Mouse (Mus musculus) megakaryocyte progenitor cell, adult 5-6 weeks (primary cell): Measurements from ENCODE around the gene Gm42878. TPM values are rescaled to one million over a fixed set of nuclear protein-coding genes. Genes with fewer than 3 reads are reported as not detected.
A peak's percentile ranks its signal among the peaks of the same experiment; 100 is the strongest.

Experiments
- ATAC-seq: replicated peaks from 2 replicates; pipeline ENCODE4 v1.8.0; 2016; ENCODE audit warnings: mild to moderate bottlenecking, moderate TSS enrichment, inconsistent platforms; ENCODE audit not compliant: poor library complexity
- total RNA-seq, 2 experiments: library from RNA; stranded (forward) in 1 of 2; stranded (reverse) in 1 of 2; fragments of 157-497, 149-512 nt in 1 of 2; fragments of 200-1000 nt in 1 of 2; gene quantifications; 2 replicates each; pipeline versions ENCODE4 v1.2.3 to v1.2.4; 2015 to 2017

Gm42878 gene
- total RNA-seq, 2 experiments from 2014 or later: 0.08 TPM; not detected in 1

GRCm38 (mm10) chr5:121501424-121501996, 43.8 kb downstream of the Gm42878 start:
- ATAC-seq: peak; percentile 87

GRCm38 (mm10) chr5:121500719-121501118, 44.6 kb downstream of the Gm42878 start:
- ATAC-seq: peak; percentile 68

GRCm38 (mm10) chr5:121493305-121493704, 52.0 kb downstream of the Gm42878 start:
- ATAC-seq: no peak

- ATAC-seq: no peak
Measured at GRCm38 (mm10) chr5:121484801-121485200, 60.5 kb downstream of the Gm42878 start.

- ATAC-seq: peak; percentile 85
Measured at GRCm38 (mm10) chr5:121477680-121478079, 67.6 kb downstream of the Gm42878 start.

GRCm38 (mm10) chr5:121476040-121476439, 69.2 kb downstream of the Gm42878 start:
- ATAC-seq: peak; percentile 87

GRCm38 (mm10) chr5:121474610-121475009, 70.7 kb downstream of the Gm42878 start:
- ATAC-seq: no peak

- no peak for ATAC-seq
Measured at GRCm38 (mm10) chr5:121472411-121472810, 72.9 kb downstream of the Gm42878 start.

- no peak for ATAC-seq
Measured at GRCm38 (mm10) chr5:121469566-121469965, 75.7 kb downstream of the Gm42878 start.

Other genes with a start within 250 kb of the Gm42878 start
- 29.1 and 36.4 TPM in 2 replicates for gene Trafd1, start 159.8 kb downstream of the Gm42878 start, total RNA-seq (2015)
- gene Trafd1, start 159.8 kb downstream of the Gm42878 start, total RNA-seq (2017): 37.5 and 38.5 TPM in 2 replicates
- gene Naa25, start 147.5 kb downstream of the Gm42878 start, total RNA-seq (2015): 35.9 and 39.7 TPM in 2 replicates
- gene Naa25, start 147.5 kb downstream of the Gm42878 start, total RNA-seq (2017): 66.4 and 80.6 TPM in 2 replicates
- gene Tmem116, start 93.6 kb downstream of the Gm42878 start, total RNA-seq (2015): 0.34 TPM in 1 of 2 replicates, not detected in the other
- 0.34 and 0.42 TPM in 2 replicates for gene Tmem116, start 93.6 kb downstream of the Gm42878 start, total RNA-seq (2017)
- 225 and 238 TPM in 2 replicates for gene Erp29, start 93.0 kb downstream of the Gm42878 start, total RNA-seq (2015)
- 1,016 and 1,033 TPM in 2 replicates for gene Erp29, start 93.0 kb downstream of the Gm42878 start, total RNA-seq (2017)
- gene Adam1b, start 42.0 kb downstream of the Gm42878 start, total RNA-seq (2015): 0.05 TPM in 1 of 2 replicates, not detected in the other
- gene Adam1b, start 42.0 kb downstream of the Gm42878 start, total RNA-seq (2017): 0.25 TPM in 1 of 2 replicates, not detected in the other
- gene Adam1a, start within 50 bp of the Gm42878 start, total RNA-seq (2015): 1.5 and 2.0 TPM in 2 replicates
- gene Adam1a, start within 50 bp of the Gm42878 start, total RNA-seq (2017): 1.2 and 2.3 TPM in 2 replicates
- 102 TPM in 2 replicates for gene Mapkapk5, start 423 bp upstream of the Gm42878 start, total RNA-seq (2015)
- gene Mapkapk5, start 423 bp upstream of the Gm42878 start, total RNA-seq (2017): 115 and 127 TPM in 2 replicates
- 96.3 and 108 TPM in 2 replicates for gene Aldh2, start 48.3 kb upstream of the Gm42878 start, total RNA-seq (2015)
- gene Aldh2, start 48.3 kb upstream of the Gm42878 start, total RNA-seq (2017): 388 and 445 TPM in 2 replicates
- gene Acad12, start 73.5 kb upstream of the Gm42878 start, total RNA-seq (2015): 4.1 and 4.5 TPM in 2 replicates
- 1.5 and 4.2 TPM in 2 replicates for gene Acad12, start 73.5 kb upstream of the Gm42878 start, total RNA-seq (2017)
- 2.2 and 3.0 TPM in 2 replicates for gene Acad10, start 115.0 kb upstream of the Gm42878 start, total RNA-seq (2015)
- gene Acad10, start 115.0 kb upstream of the Gm42878 start, total RNA-seq (2017): 2.1 and 2.4 TPM in 2 replicates
- gene Brap, start 115.1 kb upstream of the Gm42878 start, total RNA-seq (2015): 18.2 and 26.3 TPM in 2 replicates
- gene Brap, start 115.1 kb upstream of the Gm42878 start, total RNA-seq (2017): 42.6 and 51.3 TPM in 2 replicates
- gene Atxn2, start 165.9 kb upstream of the Gm42878 start, total RNA-seq (2015): 67.4 and 85.0 TPM in 2 replicates
- gene Atxn2, start 165.9 kb upstream of the Gm42878 start, total RNA-seq (2017): 30.1 and 49.8 TPM in 2 replicates